Mouse (Mus musculus): ENCODE measurements at regions not wholly inside any gene's neighbourhood (a gene's known extent, or its start where the extent isn't known, plus 50 kb on each side); places are given as distances from the start of the nearest gene placed in this dataset.

GRCm38 (mm10) chr14:33824421-33824874 is 98.9 kb upstream of the Gdf10 start:
- no peak for TF ChIP-seq CTCF (IDR thresholded peaks at IDR 0.05; ENCODE audit: low read depth, low read length)
- no peak for TF ChIP-seq POLR2AphosphoS5 (IDR thresholded peaks at IDR 0.05; ENCODE audit: insufficient replicate concordance, low read depth, low read length)
- TF ChIP-seq TAL1 (conservative IDR thresholded peaks at IDR 0.05; ENCODE audit: low read depth, low read length) = no peak

Data from G1E (cell line).